Mouse (Mus musculus) limb, embryonic 15.5 days (tissue): ENCODE results near the gene Hebp1. TPM values are rescaled to one million over a fixed set of nuclear protein-coding genes. Genes with fewer than 3 reads are reported as not detected.

Experiments
- ATAC-seq: fragments of 200-750 bp; cut with Nextera tagmentation; 2 replicates; pipeline ENCODE4 v1.8.0; 2017; ENCODE audit warnings: low read depth, moderate TSS enrichment; ENCODE audit not compliant: insufficient number of reproducible peaks, low FRiP score, low TSS enrichment
- H3K27ac ChIP-seq: fragments of 300-500 bp; sonication (generic); 2 replicates; pipeline ENCODE4 v1.5.1; 2015; ENCODE audit warnings: moderate library complexity, mild to moderate bottlenecking, inconsistent platforms
- H3K27me3 ChIP-seq: fragments of 300-500 bp; sonication (generic); 2 replicates; pipeline ENCODE4 v1.6.1; 2015; ENCODE audit warnings: inconsistent platforms
- H3K36me3 ChIP-seq: fragments of 300-500 bp; sonication (generic); 2 replicates; pipeline ENCODE4 v1.6.1; 2015; ENCODE audit warnings: inconsistent platforms
- H3K4me1 ChIP-seq: fragments of 300-500 bp; sonication (generic); 2 replicates; pipeline ENCODE4 v1.6.1; 2015; ENCODE audit warnings: inconsistent platforms
- H3K4me2 ChIP-seq: fragments of 300-500 bp; sonication (generic); 2 replicates; pipeline ENCODE4 v1.6.1; 2015; ENCODE audit warnings: mild to moderate bottlenecking, inconsistent platforms
- H3K4me3 ChIP-seq: fragments of 300-500 bp; sonication (generic); 2 replicates; pipeline ENCODE4 v1.5.1; 2015; ENCODE audit warnings: mild to moderate bottlenecking, inconsistent platforms
- H3K9ac ChIP-seq: fragments of 300-500 bp; sonication (generic); 2 replicates; pipeline ENCODE4 v1.6.1; 2015; ENCODE audit warnings: inconsistent platforms
- H3K9me3 ChIP-seq: fragments of 300-500 bp; sonication (generic); 2 replicates; pipeline ENCODE4 v1.6.1; 2016; ENCODE audit warnings: inconsistent platforms
- WGBS: fragments of 180-500 bp; shearing (Covaris S2); methylation state at CpG from one replicate; pipeline ENCODE4 v1.1.7; 2015; 5-methylcytosine and 5-hydroxymethylcytosine counted together
- polyA plus RNA-seq: library from polyadenylated mRNA; unstranded; fragments of >200 nt; fragmentation: Nextera tagmentation; extraction: Ambion mirVana; gene quantifications from 2 replicates; pipeline ENCODE4 v1.2.1, GENCODE M21; 2015

The Hebp1 gene
- polyA plus RNA-seq, 1 experiment from 2014 or later, result 10.9 TPM

GRCm38 (mm10) chr6:135169246-135169645, 28.6 kb downstream of the Hebp1 start:
- Histone ChIP-seq H3K4me2 (no peak overlapping the region), H3K4me1 (peaks cover 13% of the 10 kb centered on the region; the same call in 1 of the 2 replicates), H3K27me3 (no peaks in the 10 kb centered on the region), H3K4me3 (no peak overlapping the region), H3K27ac (no peak overlapping the region), H3K36me3 (no peaks in the 10 kb centered on the region), H3K9ac (no peak overlapping the region), H3K9me3 (no peaks in the 10 kb centered on the region)
- WGBS, result 86% methylated on average over 3 of the region's 3 CpGs
- no peak for ATAC-seq

- Histone ChIP-seq H3K4me3 (peak overlapping the region; percentile 67), H3K9me3 (no peaks in the 10 kb centered on the region), H3K4me1 (peaks cover 13% of the 10 kb centered on the region; the same call in 1 of the 2 replicates), H3K36me3 (no peaks in the 10 kb centered on the region), H3K27ac (no peak overlapping the region), H3K4me2 (peak overlapping the region; percentile 91), H3K9ac (peak overlapping the region; percentile 68), H3K27me3 (no peaks in the 10 kb centered on the region)
- no peak for ATAC-seq
- 74% methylated on average over 6 of the region's 6 CpGs for WGBS
These were observed 29.4 kb downstream of the Hebp1 start for GRCm38 (mm10) chr6:135168471-135168870.

- peaks cover 13% of the 10 kb centered on the region; the same call in 1 of the 2 replicates for H3K4me1 ChIP-seq
- WGBS, result 4% methylated on average over 46 of the region's 46 CpGs
- H3K27me3 ChIP-seq, result no peaks in the 10 kb centered on the region
- H3K36me3 ChIP-seq, result no peaks in the 10 kb centered on the region
- peak overlapping the region; percentile 68 for H3K9ac ChIP-seq
- H3K4me3 ChIP-seq, result peak overlapping the region; percentile 67
- H3K9me3 ChIP-seq, result no peaks in the 10 kb centered on the region
- peak; percentile 90 for ATAC-seq
- peak overlapping the region; percentile 91 for H3K4me2 ChIP-seq
- peak overlapping the region; percentile 79 for H3K27ac ChIP-seq
These were observed 30.2 kb downstream of the Hebp1 start for GRCm38 (mm10) chr6:135167380-135168311.

- H3K4me2 ChIP-seq, result no peak overlapping the region
- no peak for ATAC-seq
- H3K4me1 ChIP-seq, result peaks cover 13% of the 10 kb centered on the region; the same call in 1 of the 2 replicates
- H3K27me3 ChIP-seq, result no peaks in the 10 kb centered on the region
- H3K27ac ChIP-seq, result no peak overlapping the region
- H3K9ac ChIP-seq, result no peak overlapping the region
- H3K4me3 ChIP-seq, result no peak overlapping the region
- WGBS, result 66% methylated on average over 5 of the region's 5 CpGs
- H3K36me3 ChIP-seq, result no peaks in the 10 kb centered on the region
- no peaks in the 10 kb centered on the region for H3K9me3 ChIP-seq
These were observed 31.1 kb downstream of the Hebp1 start for GRCm38 (mm10) chr6:135166712-135167111.

GRCm38 (mm10) chr6:135166262-135166661, 31.6 kb downstream of the Hebp1 start:
- no peak overlapping the region for H3K27ac ChIP-seq
- WGBS, result 90% methylated on average over 3 of the region's 3 CpGs

GRCm38 (mm10) chr6:135165706-135166105, 32.1 kb downstream of the Hebp1 start:
- no peaks in the 10 kb centered on the region for H3K36me3 ChIP-seq
- H3K4me2 ChIP-seq, result no peak overlapping the region
- no peak overlapping the region for H3K27ac ChIP-seq
- H3K4me3 ChIP-seq, result no peak overlapping the region
- no peak overlapping the region for H3K9ac ChIP-seq
- WGBS, result 85% methylated on average over 2 of the region's 2 CpGs
- H3K9me3 ChIP-seq, result no peaks in the 10 kb centered on the region
- ATAC-seq, result no peak
- peaks cover 13% of the 10 kb centered on the region; the same call in 1 of the 2 replicates for H3K4me1 ChIP-seq
- no peaks in the 10 kb centered on the region for H3K27me3 ChIP-seq

More at GRCm38 (mm10) chr6:135166262-135166661, 31.6 kb downstream of the Hebp1 start:
- Histone ChIP-seq H3K4me1 (peaks cover 13% of the 10 kb centered on the region; the same call in 1 of the 2 replicates), H3K4me3 (no peak overlapping the region), H3K9me3 (no peaks in the 10 kb centered on the region), H3K9ac (no peak overlapping the region), H3K36me3 (no peaks in the 10 kb centered on the region), H3K27me3 (no peaks in the 10 kb centered on the region), H3K4me2 (no peak overlapping the region)
- no peak for ATAC-seq

- no peak overlapping the region for H3K9ac ChIP-seq
- H3K4me1 ChIP-seq, result peaks cover 13% of the 10 kb centered on the region; the same call in 1 of the 2 replicates
- no peaks in the 10 kb centered on the region for H3K27me3 ChIP-seq
- 74% methylated on average over 3 of the region's 3 CpGs for WGBS
- no peak overlapping the region for H3K4me2 ChIP-seq
- no peaks in the 10 kb centered on the region for H3K9me3 ChIP-seq
- ATAC-seq, result no peak
- H3K27ac ChIP-seq, result no peak overlapping the region
- H3K4me3 ChIP-seq, result no peak overlapping the region
- H3K36me3 ChIP-seq, result no peaks in the 10 kb centered on the region
These were observed 32.6 kb downstream of the Hebp1 start for GRCm38 (mm10) chr6:135165191-135165590.

- no peak overlapping the region for H3K9ac ChIP-seq
- H3K36me3 ChIP-seq, result no peaks in the 10 kb centered on the region
- no peak overlapping the region for H3K4me2 ChIP-seq
- no peak for ATAC-seq
- H3K27ac ChIP-seq, result no peak overlapping the region
- 76% methylated on average over 4 of the region's 4 CpGs for WGBS
- H3K4me3 ChIP-seq, result no peak overlapping the region
- peaks cover 6% of the 10 kb centered on the region; the same call in 1 of the 2 replicates for H3K4me1 ChIP-seq
- H3K27me3 ChIP-seq, result no peaks in the 10 kb centered on the region
- H3K9me3 ChIP-seq, result no peaks in the 10 kb centered on the region
These were observed 35.0 kb downstream of the Hebp1 start for GRCm38 (mm10) chr6:135162861-135163260.

- Histone ChIP-seq H3K27me3 (no peaks in the 10 kb centered on the region), H3K4me2 (no peak overlapping the region), H3K4me3 (no peak overlapping the region), H3K9ac (no peak overlapping the region), H3K9me3 (no peaks in the 10 kb centered on the region), H3K36me3 (no peaks in the 10 kb centered on the region), H3K27ac (no peak overlapping the region), H3K4me1 (0 out of 2 replicates have a peak, but pooled peaks cover 2% of the 10 kb centered on the region)
- 80% methylated on average over 3 of the region's 3 CpGs for WGBS
- ATAC-seq, result no peak
These were observed 35.5 kb downstream of the Hebp1 start for GRCm38 (mm10) chr6:135162311-135162710.

GRCm38 (mm10) chr6:135161356-135161755, 36.5 kb downstream of the Hebp1 start:
- Histone ChIP-seq H3K4me3 (no peak overlapping the region), H3K4me2 (no peak overlapping the region), H3K9ac (no peak overlapping the region), H3K27ac (no peak overlapping the region), H3K9me3 (no peaks in the 10 kb centered on the region), H3K36me3 (no peaks in the 10 kb centered on the region), H3K27me3 (no peaks in the 10 kb centered on the region), H3K4me1 (no peaks in the 10 kb centered on the region)
- WGBS, result 56% methylated on average over 4 of the region's 4 CpGs
- ATAC-seq, result no peak

- 74% methylated on average over 4 of the region's 4 CpGs for WGBS
- Histone ChIP-seq H3K27ac (no peak overlapping the region), H3K36me3 (no peaks in the 10 kb centered on the region), H3K4me1 (no peaks in the 10 kb centered on the region), H3K27me3 (no peaks in the 10 kb centered on the region), H3K9me3 (no peaks in the 10 kb centered on the region; the same call in 1 of the 2 replicates), H3K9ac (no peak overlapping the region), H3K4me2 (no peak overlapping the region), H3K4me3 (no peak overlapping the region)
- ATAC-seq, result no peak
These were observed 39.3 kb downstream of the Hebp1 start for GRCm38 (mm10) chr6:135158509-135158908.

- 75% methylated on average over 4 of the region's 4 CpGs for WGBS
- Histone ChIP-seq H3K4me3 (no peak overlapping the region), H3K9me3 (no peaks in the 10 kb centered on the region; the same call in 1 of the 2 replicates), H3K4me1 (no peaks in the 10 kb centered on the region), H3K36me3 (0 out of 2 replicates have a peak, but pooled peaks cover 2% of the 10 kb centered on the region), H3K27me3 (no peaks in the 10 kb centered on the region), H3K27ac (no peak overlapping the region), H3K4me2 (no peak overlapping the region), H3K9ac (no peak overlapping the region)
- ATAC-seq, result no peak
These were observed 40.3 kb downstream of the Hebp1 start for GRCm38 (mm10) chr6:135157496-135157895.
